Mouse (Mus musculus) spleen, postnatal 10 days (tissue): Measurements from ENCODE around the gene Cdhr3.
A peak's percentile ranks its signal among the peaks of the same experiment; 100 is the strongest.
"Not testable (repeated sequence)": the region's sequence is repeated elsewhere in the genome, so short reads cannot be mapped to it uniquely, and the experiment has no call there.

Experiments
- DNase-seq, 2 experiments: peaks; one replicate each; pipeline ENCODE4 v3.0.0; 2021 to 2022; ENCODE audit warnings: low spot score in 2 of 2

Gene Cdhr3

GRCm38 (mm10) chr12:33076309-33076708 lies 16.4 kb downstream of the Cdhr3 start:
- no peak for DNase-seq

- DNase-seq: no peak
Observed at GRCm38 (mm10) chr12:33071901-33072672, 20.6 kb downstream of the Cdhr3 start.

- no peak for DNase-seq
Observed at GRCm38 (mm10) chr12:33068977-33069376, 23.7 kb downstream of the Cdhr3 start.

- DNase-seq: no peak
Observed at GRCm38 (mm10) chr12:33066355-33066754, 26.3 kb downstream of the Cdhr3 start.

GRCm38 (mm10) chr12:33065162-33065561 lies 27.5 kb downstream of the Cdhr3 start:
- no peak for DNase-seq

GRCm38 (mm10) chr12:33064266-33064665 lies 28.4 kb downstream of the Cdhr3 start:
- DNase-seq: no peak

GRCm38 (mm10) chr12:33063250-33063649 lies 29.4 kb downstream of the Cdhr3 start:
- no peak for DNase-seq

- DNase-seq: not testable (repeated sequence)
Observed at GRCm38 (mm10) chr12:33062379-33062778, 30.3 kb downstream of the Cdhr3 start.

- no peak for DNase-seq
Observed at GRCm38 (mm10) chr12:33061651-33062050, 31.0 kb downstream of the Cdhr3 start.

- peak in 1 of 2 experiments; percentile 35 for DNase-seq
Observed at GRCm38 (mm10) chr12:33057231-33058048, 35.2 kb downstream of the Cdhr3 start.

GRCm38 (mm10) chr12:33056574-33056973 lies 36.1 kb downstream of the Cdhr3 start:
- no peak for DNase-seq

GRCm38 (mm10) chr12:33056074-33056473 lies 36.6 kb downstream of the Cdhr3 start:
- DNase-seq: no peak

GRCm38 (mm10) chr12:33053746-33054145 lies 38.9 kb downstream of the Cdhr3 start:
- no peak for DNase-seq

- DNase-seq: no peak
Observed at GRCm38 (mm10) chr12:33053311-33053710, 39.4 kb downstream of the Cdhr3 start.

GRCm38 (mm10) chr12:33048391-33048790 lies 44.3 kb downstream of the Cdhr3 start:
- peak in 1 of 2 experiments; percentile 34 for DNase-seq

GRCm38 (mm10) chr12:33046434-33046833 lies 46.2 kb downstream of the Cdhr3 start:
- DNase-seq: no peak

- DNase-seq: no peak
Observed at GRCm38 (mm10) chr12:33045533-33046361, 46.9 kb downstream of the Cdhr3 start.

- no peak for DNase-seq
Observed at GRCm38 (mm10) chr12:33041476-33041875, 51.2 kb downstream of the Cdhr3 start.

- no peak for DNase-seq
Observed at GRCm38 (mm10) chr12:33040811-33041210, 51.9 kb downstream of the Cdhr3 start.

GRCm38 (mm10) chr12:33038676-33039075 lies 54.0 kb downstream of the Cdhr3 start:
- no peak for DNase-seq

- no peak for DNase-seq
Observed at GRCm38 (mm10) chr12:33035719-33036521, 56.8 kb downstream of the Cdhr3 start.
